Mouse (Mus musculus) right cerebral cortex, adult 18-20 months (tissue): Measurements from ENCODE around the gene Tnnt1.
A peak's percentile ranks its signal among the peaks of the same experiment; 100 is the strongest.
"Not testable (repeated sequence)": the region's sequence is repeated elsewhere in the genome, so short reads cannot be mapped to it uniquely, and the experiment has no call there.

Experiments
- DNase-seq: peaks from one replicate; pipeline ENCODE4 v3.0.0; 2022; ENCODE audit warnings: mixed read lengths

Gene Tnnt1

GRCm38 (mm10) chr7:4516332-4517050, at the start of gene Tnnt1:
Gene Tnnt1 (minus strand): TSS chr7:4516382.
- no peak for DNase-seq

DNA sequence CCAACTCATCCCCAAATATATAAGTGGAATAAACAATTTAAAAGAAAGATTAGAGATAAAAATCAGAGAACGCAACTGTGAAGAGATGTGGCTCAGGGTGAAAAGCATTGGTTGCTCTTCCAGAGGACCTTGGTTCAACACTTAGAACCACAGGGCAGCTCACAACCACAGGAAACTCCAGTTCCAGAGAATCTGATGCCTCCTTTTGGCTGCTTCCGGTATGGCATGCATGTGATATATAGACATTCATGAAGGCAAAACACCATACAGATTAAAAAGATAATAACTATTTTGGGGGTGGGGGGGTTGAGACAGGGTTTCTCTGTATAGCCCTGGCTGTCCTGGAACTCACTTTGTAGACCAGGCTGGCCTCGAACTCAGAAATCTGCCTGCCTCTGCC, 46.5 kb upstream of the Tnnt1 start:
- DNase-seq, result no peak

GRCm38 (mm10) chr7:4557167-4557560, 41.0 kb upstream of the Tnnt1 start:
- no peak for DNase-seq

DNA sequence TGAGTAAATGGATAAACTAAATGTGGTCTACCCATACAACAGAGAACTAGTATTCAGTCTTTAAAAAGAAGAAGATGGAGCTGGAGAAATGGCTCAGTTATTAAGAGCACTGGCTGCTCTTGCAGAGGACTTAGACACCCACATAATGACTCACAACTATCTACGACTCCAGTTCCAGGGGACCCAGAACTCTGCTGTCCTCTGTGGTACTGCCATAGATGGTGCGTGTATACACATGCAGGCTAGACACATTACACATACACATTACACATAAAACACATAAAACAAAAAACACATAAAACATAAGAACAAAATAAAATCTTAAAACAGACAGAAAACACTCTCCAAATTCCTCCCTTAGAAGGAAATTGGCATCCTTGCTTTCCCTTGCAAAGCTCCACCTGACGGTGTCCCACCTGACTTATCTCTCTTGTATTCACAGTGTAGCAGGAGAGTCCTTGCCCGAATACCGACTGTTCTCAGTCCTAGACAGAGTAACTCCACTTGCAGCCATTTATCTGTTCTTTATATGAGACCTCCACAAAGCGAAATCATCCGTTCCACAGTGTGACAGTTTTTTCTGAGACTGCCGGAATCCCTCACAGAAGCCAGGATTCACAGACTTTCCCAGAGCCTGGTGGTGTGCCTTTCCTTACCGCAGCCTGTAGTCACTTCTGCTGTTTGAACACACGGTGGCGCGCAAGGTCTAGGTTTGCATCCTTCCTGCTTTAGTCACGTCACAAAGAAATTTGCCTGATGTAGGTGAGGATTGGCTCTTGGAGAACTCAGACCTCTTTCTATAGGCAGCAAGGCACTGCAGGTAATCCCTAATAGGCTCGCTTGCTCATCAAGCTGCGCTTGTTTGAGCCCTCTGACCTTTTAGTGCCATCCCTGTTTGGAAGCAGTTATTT, 40.3 kb upstream of the Tnnt1 start:
- DNase-seq, result peak; percentile 85

- DNase-seq, result peak; percentile 82
Measured at GRCm38 (mm10) chr7:4547221-4547641, 31.0 kb upstream of the Tnnt1 start, which contains the start of gene Syt5. Gene Syt5 (minus strand): TSS chr7:4547541.

- peak; percentile 97 for DNase-seq
Measured at GRCm38 (mm10) chr7:4546591-4547131, 30.5 kb upstream of the Tnnt1 start.

DNA sequence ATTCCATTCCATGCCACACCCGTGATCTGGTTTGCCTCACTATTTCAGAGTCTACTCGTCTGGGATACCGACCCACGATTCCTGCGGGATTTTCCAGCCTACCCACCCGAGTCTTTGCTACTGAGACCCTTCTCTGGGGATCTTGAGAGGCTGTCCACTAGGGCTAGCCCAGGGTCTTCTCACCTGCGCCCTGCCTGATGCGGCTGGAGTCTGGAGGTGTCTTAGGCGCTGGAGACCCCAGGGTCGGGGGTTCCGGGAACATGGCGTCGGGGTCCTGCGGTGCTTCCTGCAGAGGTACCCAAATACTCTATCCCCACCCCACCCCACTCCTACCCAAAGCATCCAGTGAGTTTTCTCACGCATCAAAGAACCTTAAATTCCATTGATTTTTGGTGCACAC, 29.9 kb upstream of the Tnnt1 start:
- no peak for DNase-seq

GRCm38 (mm10) chr7:4542013-4542412, 25.8 kb upstream of the Tnnt1 start:
- DNase-seq, result no peak

- DNase-seq, result no peak
Measured at GRCm38 (mm10) chr7:4541344-4541743, 25.2 kb upstream of the Tnnt1 start.

DNA sequence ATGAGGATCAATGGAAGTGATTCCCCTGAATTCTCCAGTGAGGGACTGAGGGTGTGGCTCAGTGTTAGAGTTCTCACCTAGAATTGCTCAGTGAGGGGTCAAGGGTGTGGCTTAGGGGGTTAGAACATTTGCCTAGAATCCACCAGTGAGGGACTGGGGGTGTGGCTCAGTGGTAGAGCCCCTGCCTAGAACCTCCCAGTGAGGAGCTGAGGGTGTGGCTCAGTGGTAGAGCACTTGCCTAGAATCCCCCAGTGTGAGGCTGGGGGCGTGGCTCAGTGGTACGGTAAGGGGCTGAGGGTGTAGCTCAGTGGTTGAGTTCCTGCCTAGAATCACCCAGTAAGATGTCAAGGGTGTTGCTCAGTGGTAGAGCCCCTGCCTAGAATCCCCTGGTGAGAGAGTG, 22.8 kb upstream of the Tnnt1 start:
- DNase-seq, result no peak

DNA sequence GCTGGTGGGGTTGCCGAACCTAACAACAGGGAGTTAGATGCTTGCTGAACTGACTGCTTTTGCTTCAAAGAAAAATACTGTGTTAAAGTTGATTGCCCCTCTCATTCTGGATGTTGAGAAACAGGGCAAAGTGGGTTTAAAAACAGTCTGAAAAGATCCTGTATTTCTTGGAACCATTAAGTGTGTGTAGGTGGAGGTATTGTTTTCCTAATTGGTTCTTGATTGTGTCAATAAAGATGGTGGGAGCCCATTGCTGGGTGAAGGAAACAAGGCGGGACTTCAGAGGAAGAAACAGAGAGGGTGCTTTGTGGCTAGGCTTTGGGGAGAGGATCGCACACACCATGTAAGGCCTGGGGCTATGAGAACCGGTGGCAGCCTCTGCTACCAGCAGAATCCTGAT, 21.0 kb upstream of the Tnnt1 start:
- no peak for DNase-seq

GRCm38 (mm10) chr7:4536369-4536768, 20.2 kb upstream of the Tnnt1 start:
- no peak for DNase-seq

DNA sequence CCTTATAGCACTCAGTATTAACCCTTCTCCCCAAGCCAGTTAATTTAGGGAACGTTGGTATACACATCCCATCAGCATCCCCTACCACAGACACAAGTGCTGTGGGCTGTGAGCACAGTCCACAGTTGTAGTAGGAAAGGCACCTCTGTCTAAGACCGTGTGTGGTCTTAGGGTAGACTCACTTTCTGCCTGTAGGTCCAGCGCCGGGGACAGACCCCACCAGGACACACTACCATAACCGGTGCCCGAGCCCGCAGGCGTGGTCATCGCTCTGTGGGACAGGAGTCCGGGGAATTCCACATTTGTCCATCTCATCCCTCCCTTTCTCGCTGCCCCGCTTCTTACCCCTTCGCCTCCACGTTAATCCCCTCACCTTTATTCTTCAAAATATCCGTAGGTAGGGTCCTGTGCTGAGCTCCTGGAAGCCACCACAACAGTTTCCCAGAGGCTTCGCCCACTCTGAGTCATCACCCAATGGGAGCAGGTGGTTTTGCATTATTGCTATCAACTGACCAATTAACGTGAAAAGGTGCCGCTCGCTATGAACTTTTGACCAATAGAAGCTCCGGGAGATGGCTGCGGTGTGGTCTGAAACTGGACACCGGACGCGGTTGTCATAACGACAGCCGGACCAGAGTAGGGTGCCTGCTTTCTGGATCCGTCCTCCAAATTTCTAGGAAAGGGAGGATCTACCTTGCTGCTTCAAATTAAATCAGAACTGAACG, 16.0 kb upstream of the Tnnt1 start, which contains the start of gene Dnaaf3:
TSS of gene Dnaaf3 (minus strand) at position 449 of the 725 bp plus-strand sequence.
- DNase-seq, result no peak

- not testable (repeated sequence) for DNase-seq
Measured at GRCm38 (mm10) chr7:4530166-4530565, 14.0 kb upstream of the Tnnt1 start.

- no peak for DNase-seq
Measured at GRCm38 (mm10) chr7:4527302-4527689, 11.1 kb upstream of the Tnnt1 start.

- DNase-seq, result peak; percentile 80
Measured at GRCm38 (mm10) chr7:4526341-4527301, 10.4 kb upstream of the Tnnt1 start.

- peak; percentile 41 for DNase-seq
Measured at GRCm38 (mm10) chr7:4524212-4524922, 8.2 kb upstream of the Tnnt1 start, which contains the start of gene Tnni3. Gene Tnni3 (minus strand): TSS chr7:4524229.

- DNase-seq, result no peak
Measured at GRCm38 (mm10) chr7:4523205-4524130, 7.3 kb upstream of the Tnnt1 start.

- DNase-seq, result no peak
Measured at GRCm38 (mm10) chr7:4522292-4522691, 6.1 kb upstream of the Tnnt1 start.
